Mouse (Mus musculus) kidney, embryonic 16.5 days (tissue): ENCODE results near the gene Vps35l. TPM values are rescaled to one million over a fixed set of nuclear protein-coding genes. Genes with fewer than 3 reads are reported as not detected.

Experiments used
- ATAC-seq: fragments of 200-750 bp; cut with Nextera tagmentation; 2 replicates; pipeline ENCODE4 v1.8.0; 2017; ENCODE audit warnings: moderate TSS enrichment; ENCODE audit not compliant: low FRiP score, low TSS enrichment
- H3K27ac ChIP-seq: fragments of 300-500 bp; sonication (generic); 2 replicates; pipeline ENCODE4 v1.5.1; 2014; ENCODE audit warnings: low read length
- H3K27me3 ChIP-seq: fragments of 300-500 bp; sonication (generic); 2 replicates; pipeline ENCODE4 v1.6.1; 2014; ENCODE audit warnings: low read length, control low read depth, mixed read lengths; ENCODE audit not compliant: insufficient read depth
- H3K36me3 ChIP-seq: fragments of 300-500 bp; sonication (generic); 2 replicates; pipeline ENCODE4 v1.6.1; 2014; ENCODE audit warnings: low read length, control low read depth, mixed read lengths; ENCODE audit not compliant: insufficient read depth
- H3K4me1 ChIP-seq: fragments of 300-500 bp; sonication (generic); 2 replicates; pipeline ENCODE4 v1.6.1; 2014; ENCODE audit warnings: low read length, control low read depth, mixed read lengths; ENCODE audit not compliant: insufficient read depth
- H3K4me2 ChIP-seq: fragments of 300-500 bp; sonication (generic); replicated peaks from 2 replicates; pipeline ENCODE4 v1.6.1; 2014; ENCODE audit warnings: low read depth, low read length
- H3K4me3 ChIP-seq: fragments of 300-500 bp; sonication (generic); 2 replicates; pipeline ENCODE4 v1.5.1; 2014; ENCODE audit warnings: mild to moderate bottlenecking, low read length
- H3K9ac ChIP-seq: fragments of 300-500 bp; sonication (generic); replicated peaks from 2 replicates; pipeline ENCODE4 v1.6.1; 2014; ENCODE audit warnings: low read length
- H3K9me3 ChIP-seq: fragments of 300-500 bp; sonication (generic); 2 replicates; pipeline ENCODE4 v1.6.1; 2016; ENCODE audit warnings: low read length, control low read depth
- WGBS: fragments of 180-500 bp; shearing (Covaris S2); extraction: QIAGEN DNeasy Blood & Tissue Kit; methylation state at CpG from one replicate; pipeline ENCODE4 v1.1.7; 2014; 5-methylcytosine and 5-hydroxymethylcytosine counted together
- polyA plus RNA-seq: library from polyadenylated mRNA; unstranded; fragments of >200 nt; fragmentation: Nextera tagmentation; extraction: Ambion mirVana; gene quantifications from 2 replicates; pipeline ENCODE4 v1.2.1, GENCODE M21; 2015

Gene Vps35l
- polyA plus RNA-seq, 1 experiment from 2014 or later, result 72.8 TPM

DNA sequence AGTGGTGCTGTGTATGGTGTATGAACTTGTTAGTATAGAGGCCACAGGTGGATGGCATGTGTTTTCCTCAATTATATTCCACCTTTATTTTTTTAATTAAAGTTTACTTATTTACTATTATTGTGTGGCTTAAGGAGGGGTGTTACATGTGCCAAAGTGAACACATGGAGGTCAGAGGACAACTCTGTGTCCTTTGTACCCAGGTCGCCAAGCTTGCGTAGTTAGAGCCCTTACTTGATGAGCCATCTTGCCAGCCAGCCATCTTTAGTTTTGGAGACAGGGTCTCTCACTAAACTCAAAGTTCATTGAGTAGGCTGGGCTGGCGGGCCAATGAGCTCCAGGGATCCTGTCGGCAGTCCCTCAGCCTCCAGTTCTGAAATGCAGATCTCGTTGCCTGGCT lies 47.3 kb downstream of the Vps35l start:
- Histone ChIP-seq H3K9ac (no peak overlapping the region), H3K9me3 (no peaks in the 10 kb centered on the region), H3K4me3 (no peak overlapping the region), H3K4me2 (no peak overlapping the region), H3K27me3 (no peaks in the 10 kb centered on the region), H3K4me1 (peaks cover 5% of the 10 kb centered on the region; the same call in 1 of the 2 replicates), H3K27ac (no peak overlapping the region), H3K36me3 (peaks cover 7% of the 10 kb centered on the region; the same call in 1 of the 2 replicates)
- no peak for ATAC-seq
- 91% methylated on average over 5 of the region's 5 CpGs for WGBS

DNA sequence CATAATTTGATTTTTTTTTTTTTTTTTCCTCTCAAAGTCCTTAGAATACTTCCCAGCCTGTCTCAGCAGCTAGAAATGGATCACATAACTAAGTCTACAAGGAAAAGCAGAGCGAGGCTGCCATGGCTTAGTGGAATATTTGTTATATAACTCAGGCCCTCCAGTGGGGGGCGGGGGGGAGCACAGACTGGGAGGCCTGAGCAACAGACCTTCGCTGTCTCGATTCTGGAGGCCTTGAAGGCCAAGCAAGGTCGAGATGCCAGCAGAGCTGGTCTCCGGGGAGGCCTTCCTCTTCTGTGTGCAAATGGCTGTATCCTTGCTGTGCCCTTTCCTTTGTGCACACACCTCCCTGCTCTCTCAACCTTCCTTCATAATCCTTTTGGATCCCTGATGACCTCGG lies 48.5 kb downstream of the Vps35l start:
- H3K27ac ChIP-seq, result no peak overlapping the region
- no peak overlapping the region for H3K9ac ChIP-seq
- no peak overlapping the region for H3K4me2 ChIP-seq
- peaks cover 5% of the 10 kb centered on the region; the same call in 1 of the 2 replicates for H3K4me1 ChIP-seq
- H3K36me3 ChIP-seq, result peaks cover 12% of the 10 kb centered on the region; the same call in 1 of the 2 replicates
- WGBS, result 71% methylated on average over 7 of the region's 7 CpGs
- no peak for ATAC-seq
- no peaks in the 10 kb centered on the region for H3K9me3 ChIP-seq
- H3K27me3 ChIP-seq, result no peaks in the 10 kb centered on the region
- H3K4me3 ChIP-seq, result no peak overlapping the region

DNA sequence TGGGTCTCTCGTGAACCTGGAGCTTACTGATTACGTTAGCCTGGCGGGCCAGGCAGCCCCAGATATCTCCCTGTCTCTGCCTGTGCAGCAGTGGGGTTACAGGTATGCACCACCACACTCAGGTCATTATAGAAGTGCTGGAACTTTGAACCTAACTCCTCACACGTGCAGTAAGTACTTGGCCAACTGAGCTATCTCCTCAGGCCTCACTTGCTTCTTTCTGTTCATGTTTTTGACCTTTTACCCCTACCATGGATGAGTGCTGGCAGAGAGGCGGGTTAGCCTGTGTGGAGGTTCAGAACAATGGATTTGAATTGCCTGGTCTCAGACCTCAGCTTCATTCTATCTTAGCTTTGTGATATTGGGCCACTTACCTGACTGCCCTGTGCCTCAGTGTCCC lies 50.3 kb downstream of the Vps35l start:
- no peak for ATAC-seq
- no peak overlapping the region for H3K4me2 ChIP-seq

DNA sequence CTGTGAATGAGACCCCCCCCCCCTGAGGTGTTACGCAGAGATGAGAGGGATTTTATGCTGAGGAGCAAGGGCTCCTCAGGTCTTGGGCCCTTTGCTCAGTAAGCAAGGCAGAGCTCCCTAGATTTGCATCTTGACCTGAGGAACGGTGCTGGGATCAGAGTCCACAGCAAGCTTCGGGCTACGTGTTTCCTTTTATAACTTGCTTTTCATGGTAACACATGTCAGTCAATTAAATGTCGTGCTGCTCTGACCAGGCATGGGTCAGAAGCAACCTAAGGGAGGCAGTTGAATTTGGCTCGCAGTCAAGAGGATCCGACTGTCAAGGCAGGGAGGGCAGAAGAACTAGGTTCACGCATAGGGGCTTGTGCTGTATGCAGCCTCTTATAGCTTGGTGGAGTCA lies 53.9 kb downstream of the Vps35l start:
- peaks cover 22% of the 10 kb centered on the region for H3K36me3 ChIP-seq
- ATAC-seq, result no peak

More for the DNA sequence above, 50.3 kb downstream of the Vps35l start:
- Histone ChIP-seq H3K27ac (no peak overlapping the region), H3K27me3 (no peaks in the 10 kb centered on the region), H3K9me3 (no peaks in the 10 kb centered on the region), H3K9ac (no peak overlapping the region), H3K36me3 (peaks cover 15% of the 10 kb centered on the region; the same call in 1 of the 2 replicates), H3K4me1 (no peaks in the 10 kb centered on the region), H3K4me3 (no peak overlapping the region)
- WGBS, result 87% methylated on average over 5 of the region's 5 CpGs

DNA sequence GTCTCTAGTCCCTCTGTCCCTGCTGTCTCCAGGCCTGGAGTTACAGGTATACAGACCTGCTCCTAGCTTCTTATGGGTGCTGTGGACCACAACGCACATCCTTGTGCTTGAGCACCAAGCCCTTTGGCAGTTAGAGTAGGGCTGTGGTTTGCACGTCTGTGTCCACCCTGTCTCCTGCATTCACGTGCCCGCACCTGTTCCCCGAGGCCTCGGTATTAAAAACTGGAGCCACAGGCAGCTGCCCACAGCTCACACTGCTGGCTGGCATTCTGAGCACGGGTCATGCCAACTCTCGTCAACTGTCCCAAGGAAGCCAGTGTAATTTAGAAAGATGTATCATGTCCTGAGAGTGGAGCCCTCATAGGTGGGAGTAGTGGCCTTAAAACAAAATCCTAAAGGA lies 55.8 kb downstream of the Vps35l start:
- H3K27ac ChIP-seq, result no peak overlapping the region
- H3K27me3 ChIP-seq, result no peaks in the 10 kb centered on the region
- no peak overlapping the region for H3K4me3 ChIP-seq
- H3K9ac ChIP-seq, result no peak overlapping the region
- peaks cover 30% of the 10 kb centered on the region for H3K36me3 ChIP-seq
- 95% methylated on average over 8 of the region's 8 CpGs for WGBS
- no peaks in the 10 kb centered on the region for H3K9me3 ChIP-seq
- no peak overlapping the region for H3K4me2 ChIP-seq
- no peak for ATAC-seq
- H3K4me1 ChIP-seq, result no peaks in the 10 kb centered on the region

More for the DNA sequence above, 53.9 kb downstream of the Vps35l start:
- no peak overlapping the region for H3K4me3 ChIP-seq
- no peaks in the 10 kb centered on the region for H3K9me3 ChIP-seq
- no peaks in the 10 kb centered on the region for H3K27me3 ChIP-seq
- no peak overlapping the region for H3K4me2 ChIP-seq
- H3K9ac ChIP-seq, result no peak overlapping the region
- 81% methylated on average over 8 of the region's 8 CpGs for WGBS
- no peaks in the 10 kb centered on the region for H3K4me1 ChIP-seq
- H3K27ac ChIP-seq, result no peak overlapping the region

DNA sequence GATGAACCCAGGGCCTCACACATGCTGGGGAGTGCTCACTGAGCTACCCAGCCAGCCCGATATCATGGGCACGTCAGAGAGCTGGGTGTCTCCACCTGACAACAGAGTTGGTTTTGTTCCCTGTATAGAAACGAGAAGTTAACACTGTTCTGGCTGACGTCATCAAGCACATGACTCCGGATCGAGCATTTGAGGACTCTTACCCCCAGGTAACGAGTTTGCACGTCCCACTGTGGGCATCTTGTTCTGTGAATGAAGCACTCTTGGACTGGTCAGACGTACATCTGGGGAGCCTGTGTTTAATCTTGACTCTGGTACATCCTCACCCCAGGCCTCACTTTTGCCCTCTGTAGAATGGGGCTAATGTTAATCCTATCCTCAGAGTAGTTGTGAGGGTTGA lies 56.8 kb downstream of the Vps35l start:
- no peak overlapping the region for H3K27ac ChIP-seq
- H3K27me3 ChIP-seq, result no peaks in the 10 kb centered on the region
- H3K4me3 ChIP-seq, result no peak overlapping the region
- ATAC-seq, result no peak
- 91% methylated on average over 9 of the region's 9 CpGs for WGBS
- no peak overlapping the region for H3K4me2 ChIP-seq
- no peaks in the 10 kb centered on the region for H3K4me1 ChIP-seq
- no peak overlapping the region for H3K9ac ChIP-seq
- peaks cover 32% of the 10 kb centered on the region for H3K36me3 ChIP-seq
- H3K9me3 ChIP-seq, result no peaks in the 10 kb centered on the region

DNA sequence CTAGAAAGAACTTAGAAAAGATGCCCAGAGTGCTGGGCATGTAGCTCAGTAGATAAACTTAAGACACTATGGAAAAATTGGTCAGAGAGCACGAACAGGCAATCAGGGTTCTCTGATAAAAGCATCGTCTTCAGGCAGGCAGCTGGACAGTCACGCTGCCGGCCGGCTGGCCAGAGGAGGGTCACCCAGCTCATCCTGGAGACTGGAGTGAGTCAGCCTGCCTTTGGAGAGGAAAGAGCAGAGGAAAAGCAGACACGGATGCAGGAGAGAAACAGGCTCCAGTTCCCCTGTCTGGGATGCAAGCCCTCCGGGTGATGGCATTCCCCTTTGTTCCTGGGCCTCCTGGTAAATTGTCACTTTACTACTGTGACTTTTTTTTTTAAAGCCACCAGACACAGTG lies 57.6 kb downstream of the Vps35l start:
- ATAC-seq, result no peak
- H3K9me3 ChIP-seq, result no peaks in the 10 kb centered on the region
- no peak overlapping the region for H3K27ac ChIP-seq
- no peak overlapping the region for H3K9ac ChIP-seq
- H3K4me2 ChIP-seq, result no peak overlapping the region
- 76% methylated on average over 7 of the region's 7 CpGs for WGBS
- H3K4me3 ChIP-seq, result no peak overlapping the region
- H3K36me3 ChIP-seq, result peaks cover 34% of the 10 kb centered on the region
- no peaks in the 10 kb centered on the region for H3K4me1 ChIP-seq
- no peaks in the 10 kb centered on the region for H3K27me3 ChIP-seq

DNA sequence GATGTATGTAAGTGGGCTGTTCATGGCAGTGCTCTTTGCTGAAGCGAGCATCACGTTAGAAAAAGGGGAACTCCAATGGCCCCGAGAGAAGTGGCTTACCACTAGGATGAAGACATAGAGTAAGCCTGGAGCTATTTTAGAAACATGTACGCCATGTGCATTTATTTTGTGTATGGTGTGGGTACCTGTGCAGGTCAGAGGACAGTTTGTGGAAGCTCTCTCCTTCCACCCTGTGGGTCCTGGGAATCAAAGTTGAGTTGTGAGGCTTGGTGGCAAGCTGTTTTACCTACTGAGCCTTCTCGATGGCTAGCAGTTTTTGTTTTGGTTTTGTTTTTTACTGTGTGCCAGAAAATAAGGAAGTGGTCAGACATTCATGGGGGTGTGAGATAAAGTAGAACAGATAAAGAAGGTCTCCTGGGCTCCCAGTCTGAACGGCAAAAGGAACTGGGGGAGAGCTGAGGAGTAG lies 58.1 kb downstream of the Vps35l start:
- no peak overlapping the region for H3K27ac ChIP-seq
- 87% methylated on average over 6 of the region's 6 CpGs for whole genome bisulfite sequencing
- H3K9me3 ChIP-seq, result no peaks in the 10 kb centered on the region
- ATAC-seq, result no peak
- no peaks in the 10 kb centered on the region for H3K27me3 ChIP-seq
- H3K4me2 ChIP-seq, result no peak overlapping the region
- H3K4me3 ChIP-seq, result no peak overlapping the region
- H3K9ac ChIP-seq, result no peak overlapping the region
- H3K4me1 ChIP-seq, result no peaks in the 10 kb centered on the region
- H3K36me3 ChIP-seq, result peaks cover 33% of the 10 kb centered on the region

DNA sequence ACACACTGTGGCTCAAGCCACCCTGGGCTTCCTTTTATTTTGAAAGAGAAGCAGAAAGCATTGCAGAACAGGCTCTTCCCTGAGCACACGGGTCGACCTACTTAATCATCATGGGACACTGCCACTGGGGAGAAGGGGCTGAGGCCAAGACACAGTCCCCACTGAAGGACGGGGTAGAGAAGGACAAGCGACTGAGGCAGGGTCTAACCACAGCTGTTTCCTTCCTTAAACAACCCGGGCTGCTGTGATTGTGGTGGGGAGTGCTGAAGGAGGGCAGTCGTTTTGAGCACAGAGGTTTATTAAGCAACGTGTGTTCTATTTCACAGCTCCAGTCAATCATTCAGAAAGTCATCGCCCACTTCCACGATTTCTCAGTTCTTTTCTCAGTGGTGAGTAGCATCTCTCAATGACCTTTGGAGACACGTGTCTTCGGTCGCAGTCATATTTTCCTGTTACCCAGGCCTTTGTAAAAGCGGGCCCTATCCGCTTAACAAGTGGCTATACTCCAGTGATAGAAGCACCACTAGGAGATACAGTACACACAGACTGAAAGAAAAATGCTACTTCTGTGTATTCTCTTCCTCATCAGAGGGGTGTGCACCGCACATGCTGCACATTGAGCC lies 60.2 kb downstream of the Vps35l start:
- Histone ChIP-seq H3K4me3 (no peak overlapping the region), H3K9ac (no peak overlapping the region), H3K4me2 (no peak overlapping the region), H3K9me3 (no peaks in the 10 kb centered on the region), H3K27me3 (no peaks in the 10 kb centered on the region), H3K36me3 (peaks cover 41% of the 10 kb centered on the region), H3K4me1 (no peaks in the 10 kb centered on the region), H3K27ac (no peak overlapping the region)
- 89% methylated on average over 15 of the region's 15 CpGs for WGBS
- ATAC-seq, result no peak

DNA sequence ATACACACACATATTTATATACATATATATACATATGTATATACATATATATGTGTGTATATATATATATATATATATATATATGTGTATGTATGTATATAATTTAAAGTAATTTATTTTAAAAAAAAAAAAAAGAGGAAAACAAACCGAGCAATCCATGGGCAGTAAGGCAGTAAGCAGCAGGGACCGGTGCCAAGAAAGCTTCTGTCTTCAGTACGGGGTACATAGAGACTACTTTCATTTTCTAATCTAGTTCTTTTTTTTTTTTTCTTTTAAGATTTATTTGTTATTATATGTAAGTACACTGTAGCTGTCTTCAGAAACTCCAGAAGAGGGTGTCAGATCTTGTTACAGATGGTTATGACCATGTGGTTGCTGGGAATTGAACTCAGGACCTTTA lies 61.8 kb downstream of the Vps35l start:
- no peak for ATAC-seq
- Histone ChIP-seq H3K4me3 (no peak overlapping the region), H3K4me2 (no peak overlapping the region), H3K27ac (no peak overlapping the region), H3K36me3 (peaks cover 36% of the 10 kb centered on the region), H3K27me3 (no peaks in the 10 kb centered on the region), H3K9me3 (no peaks in the 10 kb centered on the region), H3K9ac (no peak overlapping the region), H3K4me1 (peaks cover 2% of the 10 kb centered on the region; the same call in 1 of the 2 replicates)
- WGBS, result 83% methylated on average over 3 of the region's 3 CpGs
